Mouse (Mus musculus) T-cell, adult 2 months (primary cell): Measurements from ENCODE around the gene Ints6l.
"Not testable (repeated sequence)": the region's sequence is repeated elsewhere in the genome, so short reads cannot be mapped to it uniquely, and the experiment has no call there.

ENCODE experiments used
- DNase-seq: peaks from one replicate; pipeline ENCODE4 v3.0.0; 2022; ENCODE audit warnings: low spot score

The Ints6l gene

GRCm38 (mm10) chrX:56524442-56524841 is 69.8 kb downstream of the Ints6l start, which contains the start of gene Gm10477:
Gene Gm10477, plus strand, starts transcription at chrX:56524742.
- DNase-seq = not testable (repeated sequence)

DNA sequence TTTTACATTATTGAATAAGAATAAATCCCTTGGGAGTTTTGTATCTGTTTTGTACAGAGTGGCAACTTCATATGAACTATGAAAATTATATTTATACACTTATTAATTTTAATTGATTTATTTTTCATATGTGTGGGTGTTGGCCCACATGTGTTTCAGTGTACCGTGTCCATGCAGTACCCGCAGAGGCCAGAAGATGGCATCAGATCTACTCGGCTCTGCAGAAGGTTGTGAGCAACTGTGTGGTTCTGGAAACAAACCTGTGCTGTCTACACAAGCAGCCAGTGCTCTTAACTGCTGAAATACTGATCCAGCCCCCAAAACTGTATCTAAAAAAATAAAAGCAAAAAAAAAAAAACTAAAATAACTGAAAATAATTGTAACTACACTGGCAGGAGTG is 76.6 kb downstream of the Ints6l start:
- DNase-seq = peak; percentile 26

- no peak for DNase-seq
Measured at GRCm38 (mm10) chrX:56537162-56537561, 82.5 kb downstream of the Ints6l start.

- no peak for DNase-seq
Measured at GRCm38 (mm10) chrX:56549506-56549905, 94.8 kb downstream of the Ints6l start, which contains the start of gene Gm648. Gene Gm648, minus strand, starts transcription at chrX:56549606.

GRCm38 (mm10) chrX:56553584-56553983 is 98.9 kb downstream of the Ints6l start:
- no peak for DNase-seq
